Mouse (Mus musculus): Measurements from ENCODE around the gene Slc43a2. TPM values are rescaled to one million over a fixed set of nuclear protein-coding genes. Genes with fewer than 3 reads are reported as not detected.

Gene Slc43a2
- total RNA-seq, 2 experiments from 2014 or later, result 14.9 to 18.2 TPM

DNA sequence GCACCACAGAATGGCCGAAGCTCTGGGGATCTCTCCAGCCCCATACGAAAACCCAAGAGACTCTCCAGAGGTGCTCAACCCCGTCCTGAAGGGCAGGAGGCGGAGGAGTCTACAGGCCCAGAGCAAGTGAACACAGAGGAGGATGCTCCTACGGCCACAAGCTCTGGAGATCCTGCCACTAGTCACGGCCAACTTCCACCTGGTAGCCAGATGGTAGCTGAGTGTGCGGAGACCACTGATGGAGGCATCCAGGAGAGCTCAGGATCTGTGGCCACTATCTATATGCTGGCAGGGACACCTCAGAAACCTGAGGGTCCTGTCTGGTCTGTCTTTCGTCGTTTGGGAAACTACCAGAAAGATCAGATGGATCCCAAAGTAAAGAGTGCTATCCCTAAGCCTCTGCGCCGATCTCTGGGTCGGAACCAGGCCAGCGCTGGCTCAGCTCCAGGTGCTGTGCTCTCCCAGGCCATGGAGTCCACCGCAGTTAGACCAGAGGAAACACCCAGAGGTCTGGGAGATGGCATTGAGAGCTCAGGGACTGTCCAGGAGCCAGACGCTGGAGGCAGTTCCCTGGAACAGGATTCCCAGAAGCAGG, 5.9 kb upstream of the Slc43a2 start:
- no peak for DNase-seq (ENCODE audit: low spot score)
- intact Hi-C loops (cut with DNase I), result no loop called here

DNA sequence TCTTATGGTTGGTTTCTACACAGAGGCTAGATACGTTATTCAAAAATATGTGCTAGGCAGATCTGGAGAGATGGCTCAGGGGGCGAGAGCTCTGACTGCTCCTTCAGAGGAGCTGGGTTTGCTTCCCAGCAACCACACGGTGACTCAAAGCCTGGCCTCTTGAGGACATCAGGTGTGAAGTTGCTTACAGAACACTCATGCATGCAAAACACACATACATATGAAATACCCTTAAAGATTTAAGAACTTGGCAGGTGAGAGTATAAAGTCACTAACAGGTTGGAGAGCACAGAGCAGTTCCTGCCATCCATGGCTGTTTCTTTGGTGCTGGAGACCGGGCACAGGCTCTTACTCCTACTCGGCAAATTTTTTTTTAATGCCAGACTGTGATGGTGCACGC, 4.6 kb upstream of the Slc43a2 start:
- DNase-seq (ENCODE audit: low spot score), result no peak
- intact Hi-C loops (cut with DNase I), result no loop called here

DNA sequence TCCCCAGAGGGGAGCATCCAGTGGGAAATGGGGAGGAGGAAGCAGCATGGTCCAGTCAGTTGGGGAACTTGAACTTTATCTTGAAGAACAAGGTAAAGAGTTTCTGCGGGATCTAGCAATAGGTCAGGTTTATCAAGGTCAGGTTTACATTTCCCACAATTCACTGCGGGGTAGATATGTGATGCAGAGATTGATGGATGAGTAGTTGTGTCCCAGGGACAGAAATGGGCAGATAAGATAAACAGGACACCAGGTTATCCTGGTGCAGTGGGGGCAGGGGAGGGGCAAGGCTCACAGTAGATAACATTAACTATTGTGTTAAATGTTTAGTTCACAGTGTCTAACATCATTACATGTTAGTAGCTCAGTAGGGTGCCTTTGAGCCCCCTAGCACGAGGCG, 1.7 kb upstream of the Slc43a2 start:
- DNase-seq (ENCODE audit: low spot score), result no peak
- intact Hi-C loops (cut with DNase I), result loop anchor here (1.0 kb wide), 1 partner anchor 44 kb away; no protein-coding TSS in a partner anchor

DNA sequence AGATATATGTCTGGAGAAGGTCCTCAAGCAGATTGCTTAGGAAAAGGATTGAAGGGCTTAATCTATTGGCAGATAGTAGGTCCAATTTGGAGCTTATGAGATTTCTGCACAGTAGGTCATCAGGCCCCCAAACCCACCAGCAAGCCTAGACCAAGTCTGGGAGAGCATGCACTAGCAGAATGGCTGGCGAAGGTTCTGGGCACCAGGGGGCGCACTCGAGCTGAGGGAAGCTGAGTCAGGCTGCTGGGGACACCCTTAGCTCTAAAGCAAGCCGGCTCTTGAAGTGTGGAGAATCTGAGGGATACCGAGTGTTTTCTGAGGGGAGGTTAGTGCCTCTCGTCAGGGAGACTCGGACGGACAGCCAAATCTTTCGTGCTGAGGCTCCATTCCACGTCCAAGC, 1.2 kb upstream of the Slc43a2 start:
- DNase-seq (ENCODE audit: low spot score), result peak; percentile 81
- intact Hi-C loops (cut with DNase I), result loop anchor here (1.0 kb wide), 1 partner anchor 43 kb away; no protein-coding TSS in a partner anchor

DNA sequence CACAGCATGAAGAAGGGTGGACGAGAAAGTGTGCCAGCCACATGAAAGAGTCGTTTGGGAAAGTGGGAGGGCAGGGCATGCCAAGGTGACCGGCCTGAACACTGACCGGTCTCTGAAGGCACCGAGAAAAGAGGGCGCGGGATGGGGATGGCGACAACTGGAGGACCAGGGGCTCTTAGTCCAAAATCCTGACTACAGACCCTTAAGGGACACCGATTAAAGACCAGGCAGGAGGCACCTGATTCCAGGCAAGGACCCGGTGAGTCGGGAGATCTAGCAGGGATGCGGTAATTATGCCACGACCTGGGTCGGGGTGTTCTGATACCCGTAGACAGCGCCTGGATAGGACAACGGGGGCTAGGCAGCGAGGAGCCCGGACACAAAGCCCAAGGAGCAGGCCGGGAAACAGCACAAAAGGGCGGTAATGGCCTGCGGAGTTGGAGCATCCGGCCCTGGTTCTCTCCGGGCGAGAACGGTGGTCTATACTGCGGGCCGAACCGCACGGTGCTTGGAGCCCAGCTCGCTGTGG, 585 bp upstream of the Slc43a2 start:
- DNase-seq (ENCODE audit: low spot score), result no peak

DNA sequence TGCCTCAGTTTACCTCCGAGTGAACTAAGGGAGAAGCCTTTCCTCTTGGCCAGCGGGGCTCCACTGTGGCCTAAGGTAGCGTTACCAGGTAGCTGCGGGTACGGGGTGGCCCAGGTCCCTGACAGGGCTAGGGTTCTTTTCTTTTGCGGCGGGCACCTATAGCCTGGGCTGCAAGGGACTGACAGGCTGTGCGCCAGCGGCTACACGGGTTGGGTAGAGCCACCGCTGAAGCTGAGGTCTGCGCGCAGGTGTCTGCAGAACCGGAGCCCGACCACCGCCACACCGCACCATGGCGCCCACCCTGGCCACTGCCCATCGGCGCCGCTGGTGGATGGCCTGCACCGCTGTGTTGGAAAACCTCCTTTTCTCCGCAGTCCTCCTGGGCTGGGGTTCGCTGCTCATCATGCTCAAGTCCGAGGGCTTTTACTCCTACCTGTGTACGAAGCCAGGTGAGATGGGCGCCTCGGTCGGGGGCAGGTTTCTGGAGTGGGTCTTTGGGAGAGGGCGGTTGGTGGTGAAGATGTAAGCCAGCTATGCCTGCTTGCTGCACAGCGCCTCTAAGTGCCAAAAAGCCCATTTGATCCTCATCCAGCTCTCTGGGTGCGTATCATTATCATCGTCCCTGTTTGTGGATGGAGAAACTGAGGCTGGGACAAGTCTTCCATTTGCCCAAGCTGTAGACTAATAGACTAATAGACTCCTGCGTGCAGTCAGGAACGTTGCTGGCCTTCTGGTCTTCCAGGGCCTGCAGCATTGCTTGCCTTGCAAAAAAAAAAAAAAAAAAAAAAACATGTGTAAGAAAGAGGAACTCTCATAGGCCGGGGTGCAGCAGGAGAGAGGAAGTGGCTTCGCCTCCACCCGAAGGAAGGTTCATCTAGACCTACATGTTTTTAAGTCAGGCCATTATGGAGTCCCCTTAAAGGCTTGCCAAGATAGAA, 1.1 kb downstream of the Slc43a2 start:
- intact Hi-C loops (cut with DNase I), result no loop called here
- DNase-seq (ENCODE audit: low spot score), result no peak

More for the DNA sequence above, 585 bp upstream of the Slc43a2 start:
- intact Hi-C loops (cut with DNase I), result loop anchor here (1.0 kb wide), 1 partner anchor 42 kb away; no protein-coding TSS in a partner anchor

DNA sequence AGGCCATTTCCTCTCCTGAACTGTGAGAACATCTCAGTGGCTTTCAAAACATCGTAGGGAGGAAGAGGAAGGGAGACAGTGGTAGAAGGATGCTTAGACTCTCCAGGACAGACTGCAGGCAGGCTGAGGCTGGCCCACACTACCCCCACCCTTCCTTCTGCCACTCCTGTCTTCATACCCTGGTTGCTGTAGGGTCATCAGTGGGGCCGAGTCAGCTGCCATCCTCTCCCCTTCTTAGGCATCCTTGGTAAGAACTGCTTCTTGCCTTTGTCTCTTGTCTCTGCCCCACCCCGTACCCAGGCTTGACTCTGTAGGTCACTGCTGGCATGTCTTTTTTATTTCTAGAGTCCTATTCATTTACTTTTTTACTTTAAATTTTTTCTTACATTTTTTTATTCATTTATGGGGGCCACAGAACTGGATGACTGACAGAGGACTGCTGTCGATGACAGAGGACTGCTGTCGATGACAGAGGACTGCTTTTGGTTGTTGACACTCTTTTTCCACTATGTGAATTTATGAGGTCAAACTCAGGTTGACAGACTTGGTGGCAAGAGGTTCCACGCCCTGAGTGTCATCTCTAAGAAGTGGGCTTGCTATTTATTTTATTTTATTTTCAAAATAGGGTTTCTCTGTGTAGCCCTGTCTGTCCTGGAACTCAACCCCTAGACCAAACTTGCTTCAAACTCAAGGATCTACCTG, 2.0 kb downstream of the Slc43a2 start:
- no peak for DNase-seq (ENCODE audit: low spot score)
- intact Hi-C loops (cut with DNase I), result loop anchor here (2.0 kb wide), 1 partner anchor 15 kb away; no protein-coding TSS in a partner anchor

DNA sequence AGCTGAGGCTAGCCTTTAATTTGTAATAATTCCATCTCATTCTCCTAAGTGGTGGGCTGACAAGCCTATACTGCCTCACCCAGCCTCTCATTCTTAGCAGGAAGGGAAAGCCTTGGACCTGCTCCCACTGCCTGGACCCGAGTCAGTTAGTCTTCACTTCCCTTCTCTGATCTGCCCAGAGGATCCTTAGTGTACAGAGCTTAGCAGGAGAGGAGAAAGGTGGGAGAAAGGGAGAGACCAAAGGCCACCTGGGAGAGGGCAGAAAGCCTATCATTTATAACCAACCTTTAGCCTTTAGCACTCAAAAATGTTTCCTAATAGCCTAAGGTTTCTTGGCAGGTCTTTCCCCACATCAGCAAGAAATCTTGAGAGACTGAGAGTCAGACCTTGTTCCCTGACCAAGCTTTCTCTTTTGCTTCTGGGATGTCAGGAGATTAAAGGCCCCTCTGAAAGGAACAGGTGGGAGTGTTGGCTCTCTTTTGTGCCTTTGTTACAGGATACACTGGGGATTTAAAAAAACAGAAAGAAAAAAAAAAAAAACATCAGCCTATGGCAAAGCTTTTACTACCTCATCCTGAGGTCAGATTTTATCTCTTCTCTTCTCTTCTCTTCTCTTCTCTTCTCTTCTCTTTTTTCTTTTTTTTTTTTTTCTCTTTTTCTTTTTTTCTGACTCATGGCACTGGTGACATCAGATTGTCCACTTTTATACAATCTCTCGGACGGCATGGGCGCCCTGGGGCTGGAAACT, 3.0 kb downstream of the Slc43a2 start:
- intact Hi-C loops (cut with DNase I), result loop anchor here (2.0 kb wide), 1 partner anchor 14 kb away; no protein-coding TSS in a partner anchor
- no peak for DNase-seq (ENCODE audit: low spot score)

DNA sequence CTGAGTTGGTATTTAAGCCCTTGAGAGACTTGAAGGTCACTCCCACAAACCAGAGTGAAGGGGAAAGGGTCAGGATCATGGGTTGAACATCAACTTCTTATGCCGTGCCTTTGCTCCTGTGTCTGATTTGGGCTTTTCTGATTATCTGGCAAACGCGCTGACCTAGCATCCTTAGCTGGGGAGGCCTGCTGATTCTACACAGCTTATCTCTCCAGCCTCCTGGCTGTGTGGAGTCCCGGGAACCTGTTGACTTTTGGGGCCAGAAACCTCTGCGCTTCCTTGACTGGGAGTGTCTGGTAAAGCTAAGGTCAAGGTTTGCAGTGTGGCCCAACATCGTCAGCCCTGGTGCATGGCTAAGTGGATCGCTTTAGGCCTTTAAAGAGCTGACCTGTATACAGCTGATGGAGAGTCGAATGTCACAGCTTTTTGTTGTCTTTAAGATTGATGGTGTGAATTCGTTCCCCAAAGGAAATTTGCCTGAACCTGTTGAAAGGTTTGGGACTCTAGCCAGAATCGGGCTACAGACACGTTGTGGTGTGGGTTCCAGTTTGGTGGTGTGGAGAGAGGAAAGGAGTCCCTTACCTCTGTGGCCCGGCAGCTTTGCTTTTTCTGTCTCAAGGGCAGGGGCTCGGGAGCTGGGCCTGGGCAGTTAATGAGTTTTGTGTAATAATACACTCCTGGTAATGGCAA, 3.8 kb downstream of the Slc43a2 start:
- DNase-seq (ENCODE audit: low spot score), result no peak
- intact Hi-C loops (cut with DNase I), result loop anchor here (2.0 kb wide), 1 partner anchor 14 kb away; no protein-coding TSS in a partner anchor

DNA sequence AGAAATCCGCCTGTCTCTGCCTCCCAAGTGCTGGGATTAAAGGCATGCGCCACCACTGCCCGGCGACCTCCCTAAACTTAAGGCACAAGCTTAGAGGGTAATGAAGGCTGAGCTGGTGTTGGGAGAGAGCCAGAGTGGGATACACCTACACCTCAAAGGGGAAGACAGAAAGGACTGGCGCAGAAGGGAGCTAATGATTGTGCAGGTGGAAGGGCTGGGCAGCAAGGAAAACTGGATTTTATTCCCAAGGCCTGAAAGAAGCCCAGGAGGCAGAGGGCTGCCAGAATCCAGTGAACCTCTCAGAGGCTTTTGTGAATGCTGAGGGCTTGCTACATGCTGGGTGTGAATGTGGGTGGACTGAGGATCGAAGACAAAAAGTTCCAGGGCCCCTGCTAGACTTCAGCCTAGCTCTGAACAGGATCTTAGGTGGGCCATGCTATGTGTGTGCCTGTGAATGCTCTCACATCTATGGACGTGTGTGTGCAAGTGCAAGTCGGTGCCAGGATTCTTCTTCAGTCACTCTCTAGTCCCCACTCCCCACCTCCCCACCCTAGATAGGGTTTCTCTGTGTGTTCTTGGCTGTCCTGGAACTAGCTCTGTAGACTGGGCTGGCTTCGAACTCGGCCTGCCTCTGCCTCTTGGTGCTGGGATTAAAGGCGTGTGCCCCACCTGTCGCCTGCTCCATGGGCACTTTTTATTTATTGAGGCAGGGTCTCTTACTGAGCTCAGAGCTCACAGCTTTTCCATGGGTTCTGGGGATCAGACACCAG, 4.9 kb downstream of the Slc43a2 start:
- intact Hi-C loops (cut with DNase I), result no loop called here
- DNase-seq (ENCODE audit: low spot score), result no peak

DNA sequence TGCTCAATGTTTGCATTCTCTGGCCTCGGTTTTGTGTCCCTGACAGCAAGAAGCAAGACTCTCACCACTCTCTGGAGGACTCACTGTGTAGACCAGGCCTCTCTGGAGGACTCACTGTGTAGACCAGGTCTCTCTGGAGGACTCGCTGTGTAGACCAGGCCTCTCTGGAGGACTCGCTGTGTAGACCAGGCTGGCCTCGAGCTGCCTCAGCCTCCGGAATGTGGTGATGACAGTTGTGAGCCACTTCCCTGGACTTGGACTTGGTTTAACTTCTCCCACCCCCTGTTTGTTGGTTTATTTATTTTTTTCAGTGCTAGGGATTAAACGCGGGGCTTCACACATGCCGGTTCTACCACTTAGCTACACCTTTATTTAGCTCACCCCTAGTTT, 5.5 kb downstream of the Slc43a2 start:
- intact Hi-C loops (cut with DNase I), result no loop called here
- DNase-seq (ENCODE audit: low spot score), result no peak

DNA sequence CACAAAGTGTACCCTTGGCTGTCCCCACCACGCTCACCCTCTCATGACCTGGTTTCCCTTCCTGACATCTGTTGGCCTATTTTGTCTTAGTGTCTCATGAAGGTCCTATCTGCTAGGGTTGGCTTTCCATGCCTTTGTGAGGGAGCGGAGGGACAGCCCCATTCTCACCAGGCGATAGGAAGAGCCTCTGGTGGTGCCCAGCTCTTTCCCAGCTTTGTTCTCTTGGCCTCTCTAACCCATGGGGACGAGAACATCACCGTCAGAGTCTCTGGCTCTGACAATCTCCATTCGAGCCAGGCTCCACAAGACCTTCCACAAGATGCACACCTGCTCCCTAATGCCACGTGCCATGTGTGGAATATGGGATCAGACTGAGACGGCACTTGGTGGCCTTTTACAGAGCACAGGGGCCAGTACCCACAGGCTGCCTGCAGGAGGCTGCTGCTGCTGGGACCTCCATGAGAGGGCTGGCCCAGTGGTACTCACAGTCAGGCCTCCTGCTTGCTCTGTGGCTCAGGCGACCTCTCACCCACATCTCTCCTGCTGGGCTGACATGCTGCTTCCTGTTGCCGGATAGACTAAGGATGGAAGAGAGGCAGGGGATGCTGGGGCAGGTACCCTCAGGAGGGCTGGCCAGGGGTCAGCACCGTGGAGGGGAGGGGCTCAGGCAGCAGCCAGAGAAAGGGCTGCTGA, 6.1 kb downstream of the Slc43a2 start:
- intact Hi-C loops (cut with DNase I), result no loop called here
- DNase-seq (ENCODE audit: low spot score), result no peak

DNA sequence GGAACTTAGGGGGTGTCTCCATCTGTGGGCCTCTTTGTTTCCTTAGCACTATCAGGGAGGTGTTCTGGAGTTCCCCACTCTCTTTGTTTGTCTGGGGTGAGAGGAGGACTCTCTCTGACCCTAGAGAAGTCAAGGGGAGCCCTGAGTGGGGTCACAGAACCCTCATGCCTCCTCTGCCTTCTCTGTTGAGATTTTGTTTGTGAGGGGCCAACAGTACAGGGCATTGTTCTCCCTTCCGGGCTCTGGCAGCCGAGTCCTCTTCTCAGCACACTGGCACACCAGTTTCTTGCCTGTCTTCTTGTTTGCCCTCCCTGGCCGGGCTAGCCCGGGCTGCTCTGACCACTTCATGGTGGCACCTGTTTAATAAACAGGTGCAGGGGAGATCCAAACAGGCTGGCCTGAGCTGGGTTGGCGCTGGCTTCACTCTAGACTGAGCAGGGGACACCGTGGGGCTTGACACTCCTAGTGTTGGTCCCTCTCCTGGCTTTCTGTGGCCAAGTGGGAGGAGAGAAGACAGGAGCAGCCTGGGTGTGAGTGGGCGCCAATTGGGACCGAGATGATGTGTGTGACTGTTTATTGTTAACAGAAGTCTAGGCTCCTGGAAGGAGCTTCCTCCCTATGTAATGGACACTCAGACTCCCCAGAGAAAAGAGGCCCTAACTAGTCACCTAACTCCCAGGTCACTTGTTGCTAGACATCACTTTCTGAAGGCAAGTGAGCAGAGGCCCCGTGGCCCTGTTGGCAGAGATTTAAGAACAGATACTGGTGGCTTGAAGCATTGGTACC, 6.9 kb downstream of the Slc43a2 start:
- intact Hi-C loops (cut with DNase I), result no loop called here
- DNase-seq (ENCODE audit: low spot score), result no peak

DNA sequence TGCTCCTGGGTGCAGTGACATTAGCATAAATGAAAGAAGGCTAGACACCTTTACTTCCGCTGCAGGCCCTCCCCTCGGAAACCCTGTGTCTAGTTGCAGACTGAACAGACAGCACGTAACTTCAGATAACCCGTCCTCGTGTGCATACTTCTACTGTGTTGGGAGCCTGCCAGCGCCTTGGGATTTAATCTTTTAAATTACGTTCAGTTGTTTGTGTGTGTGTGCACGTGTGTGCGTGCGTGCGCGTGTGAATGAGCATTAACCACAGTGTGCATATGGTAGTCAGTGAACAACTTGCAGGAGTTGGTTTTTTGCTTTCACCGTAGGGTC, 7.4 kb downstream of the Slc43a2 start:
- no peak for DNase-seq (ENCODE audit: low spot score)
- intact Hi-C loops (cut with DNase I), result no loop called here

DNA sequence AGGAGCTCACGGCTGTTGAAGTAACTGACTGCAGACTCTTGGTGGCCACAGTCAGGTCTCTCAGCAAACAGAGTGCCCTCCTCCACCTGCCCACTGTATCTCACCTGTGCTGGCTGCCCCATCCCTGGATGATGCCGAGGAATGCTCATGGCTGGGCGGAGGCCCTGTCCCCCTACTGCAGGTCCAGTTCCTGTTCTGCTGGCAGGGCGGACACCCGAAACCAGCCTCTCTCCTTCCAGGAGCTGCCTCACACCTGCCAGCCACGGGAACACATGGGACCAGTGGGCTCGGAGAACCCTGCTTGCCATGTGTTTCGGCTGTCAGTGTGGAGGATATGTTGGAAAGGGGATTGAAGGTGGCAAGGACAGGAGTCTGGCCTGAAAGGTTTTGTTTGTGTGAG, 8.7 kb downstream of the Slc43a2 start:
- no peak for DNase-seq (ENCODE audit: low spot score)
- intact Hi-C loops (cut with DNase I), result no loop called here

DNA sequence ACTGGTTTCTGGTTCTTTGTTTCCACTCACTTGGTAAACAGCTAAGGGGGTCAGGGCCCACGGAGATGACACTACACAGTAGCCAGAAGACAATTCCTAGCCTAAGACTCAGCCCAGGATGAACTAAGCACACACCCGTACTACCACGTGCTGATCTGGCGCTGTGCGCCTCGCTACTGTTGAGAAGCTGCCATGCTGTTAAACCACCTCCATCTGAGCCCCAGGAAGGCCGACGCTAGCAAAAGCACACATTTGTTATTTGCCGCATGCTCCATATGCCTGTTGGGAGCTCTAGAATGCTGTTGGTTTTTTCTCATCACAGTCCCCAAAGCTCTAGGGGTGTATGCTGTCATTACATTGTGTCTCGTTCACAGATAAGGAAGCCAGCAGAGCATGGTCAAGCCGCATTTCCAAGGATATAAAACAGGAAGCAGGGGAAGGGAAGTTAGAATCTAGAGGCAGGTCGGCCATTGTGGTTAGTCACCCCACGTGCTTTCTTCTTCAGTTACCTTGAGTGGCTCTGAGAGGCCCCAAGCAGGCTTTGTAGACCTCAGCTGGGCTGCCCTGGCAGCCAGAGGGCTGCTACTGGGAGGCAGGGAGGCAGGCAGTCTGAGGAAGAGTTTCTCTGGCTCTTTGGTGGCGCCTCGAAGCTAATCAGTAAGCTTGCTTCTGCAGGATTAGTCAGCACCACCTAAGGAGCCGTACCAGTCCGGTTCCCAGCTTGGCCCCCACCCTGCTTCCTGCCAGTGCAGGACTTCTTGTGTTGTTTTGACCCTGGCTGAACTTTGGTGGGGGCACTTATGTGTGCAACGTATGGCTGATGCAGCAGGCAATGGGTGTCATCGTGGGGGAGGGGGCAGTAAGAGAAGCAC, 9.5 kb downstream of the Slc43a2 start:
- no peak for DNase-seq (ENCODE audit: low spot score)
- intact Hi-C loops (cut with DNase I), result no loop called here

All from heart, postnatal 25 days (tissue).